Mouse (Mus musculus) kidney, adult 2 months (tissue): Measurements from ENCODE around the gene Crtc3. TPM values are rescaled to one million over a fixed set of nuclear protein-coding genes. Genes with fewer than 3 reads are reported as not detected.
A peak's percentile ranks its signal among the peaks of the same experiment; 100 is the strongest.

Source experiments
- DNase-seq: peaks from one replicate; pipeline ENCODE4 v3.0.0; 2021
- H3K27ac ChIP-seq: fragments of 200-500 bp; 2 replicates; pipeline ENCODE4 v1.5.1; 2012; ENCODE audit warnings: low read depth, low read length, control low read depth, inconsistent platforms; ENCODE audit not compliant: insufficient read depth
- H3K27me3 ChIP-seq: fragments of 200-500 bp; replicated peaks from 2 replicates; pipeline ENCODE4 v1.6.1; 2012; ENCODE audit warnings: mild to moderate bottlenecking, moderate library complexity, low read length, inconsistent platforms; ENCODE audit not compliant: control insufficient read depth, insufficient read depth
- H3K36me3 ChIP-seq: fragments of 200-500 bp; 2 replicates; pipeline ENCODE4 v1.6.1; 2012; ENCODE audit warnings: mild to moderate bottlenecking, moderate library complexity, low read length, inconsistent platforms; ENCODE audit not compliant: control insufficient read depth, insufficient read depth
- H3K4me1 ChIP-seq: fragments of 200-500 bp; 2 replicates; pipeline ENCODE4 v1.6.1; 2011; ENCODE audit warnings: low read length; ENCODE audit not compliant: control insufficient read depth, insufficient read depth
- H3K4me3 ChIP-seq: fragments of 200-500 bp; 2 replicates; pipeline ENCODE4 v1.5.1; 2011; ENCODE audit warnings: mild to moderate bottlenecking, low read depth, low read length, control low read depth; ENCODE audit not compliant: insufficient read depth
- CTCF ChIP-seq: fragments of 200-500 bp; conservative IDR thresholded peaks from 2 replicates; pipeline ENCODE4 v1.5.1; 2011; ENCODE audit warnings: low read depth, mild to moderate bottlenecking, control low read depth, low read length, moderate library complexity, mixed read lengths; ENCODE audit not compliant: insufficient read depth, insufficient read length
- POLR2A ChIP-seq: fragments of 200-500 bp; IDR thresholded peaks from one replicate; pipeline ENCODE4 v1.6.1; 2011; ENCODE audit warnings: low read depth, low read length, control low read depth
- WGBS: fragments of 180-500 bp; shearing (Covaris S2); methylation state at CpG from one replicate; pipeline ENCODE4 v1.1.7; 2018; 5-methylcytosine and 5-hydroxymethylcytosine counted together
- polyA plus RNA-seq: library from polyadenylated mRNA; depleted of rRNA; stranded (reverse); fragments of >200 nt; gene quantifications from 2 replicates; pipeline ENCODE4 v1.2.3, GENCODE M21; 2012

Gene Crtc3
- polyA plus RNA-seq, 1 experiment, result 13.3 TPM

- Histone ChIP-seq H3K27ac (no peak overlapping the region), H3K4me3 (no peak overlapping the region), H3K4me1 (peaks cover 3% of the 10 kb centered on the region; the same call in 1 of the 2 replicates), H3K36me3 (no peaks in the 10 kb centered on the region), H3K27me3 (no peaks in the 10 kb centered on the region)
- DNase-seq, result no peak
- 79% methylated on average over 9 of the region's 9 CpGs for WGBS
- TF ChIP-seq POLR2A, result no peak
- no peak for TF ChIP-seq CTCF
Observed at GRCm38 (mm10) chr7:80616096-80616495, 72.6 kb downstream of the Crtc3 start.

- H3K4me1 ChIP-seq, result peaks cover 3% of the 10 kb centered on the region; the same call in 1 of the 2 replicates
- TF ChIP-seq CTCF (no peak), POLR2A (no peak)
- 97% methylated on average over 3 of the region's 3 CpGs for WGBS
- no peak for DNase-seq
- no peak overlapping the region for H3K4me3 ChIP-seq
- no peak overlapping the region for H3K27ac ChIP-seq
- no peaks in the 10 kb centered on the region for H3K27me3 ChIP-seq
- no peaks in the 10 kb centered on the region for H3K36me3 ChIP-seq
Observed at GRCm38 (mm10) chr7:80614042-80614441, 74.6 kb downstream of the Crtc3 start.

GRCm38 (mm10) chr7:80612191-80612787 is 76.4 kb downstream of the Crtc3 start:
- Histone ChIP-seq H3K27ac (peak overlapping the region; percentile 15; the same call in 1 of the 2 replicates), H3K36me3 (no peaks in the 10 kb centered on the region)
- 42% methylated on average over 11 of the region's 11 CpGs for WGBS

GRCm38 (mm10) chr7:80611646-80612045 is 77.0 kb downstream of the Crtc3 start:
- no peaks in the 10 kb centered on the region for H3K27me3 ChIP-seq
- H3K27ac ChIP-seq, result peak overlapping the region; percentile 15; the same call in 1 of the 2 replicates
- H3K4me1 ChIP-seq, result peaks cover 3% of the 10 kb centered on the region; the same call in 1 of the 2 replicates
- peak; percentile 24 for DNase-seq
- no peak overlapping the region for H3K4me3 ChIP-seq
- no peaks in the 10 kb centered on the region for H3K36me3 ChIP-seq
- TF ChIP-seq POLR2A (no peak), CTCF (no peak)
- WGBS, result 70% methylated on average over 7 of the region's 7 CpGs

More at GRCm38 (mm10) chr7:80612191-80612787, 76.4 kb downstream of the Crtc3 start:
- DNase-seq, result peak; percentile 21
- Histone ChIP-seq H3K4me1 (peaks cover 3% of the 10 kb centered on the region; the same call in 1 of the 2 replicates), H3K4me3 (no peak overlapping the region), H3K27me3 (no peaks in the 10 kb centered on the region)
- TF ChIP-seq POLR2A, result no peak
- no peak for TF ChIP-seq CTCF

GRCm38 (mm10) chr7:80607503-80607902 is 81.2 kb downstream of the Crtc3 start:
- H3K27ac ChIP-seq, result no peak overlapping the region
- H3K27me3 ChIP-seq, result no peaks in the 10 kb centered on the region
- 72% methylated on average over 2 of the region's 2 CpGs for WGBS
- no peak for TF ChIP-seq POLR2A
- TF ChIP-seq CTCF, result no peak
- H3K4me3 ChIP-seq, result no peak overlapping the region
- H3K36me3 ChIP-seq, result no peaks in the 10 kb centered on the region
- H3K4me1 ChIP-seq, result 0 out of 2 replicates have a peak, but pooled peaks cover 3% of the 10 kb centered on the region
- DNase-seq, result no peak

- H3K4me3 ChIP-seq, result no peak overlapping the region
- DNase-seq, result no peak
- 91% methylated on average over 4 of the region's 4 CpGs for WGBS
- H3K36me3 ChIP-seq, result no peaks in the 10 kb centered on the region
- 0 out of 2 replicates have a peak, but pooled peaks have one; percentile 11 for TF ChIP-seq CTCF
- no peak for TF ChIP-seq POLR2A
- no peaks in the 10 kb centered on the region for H3K27me3 ChIP-seq
- no peak overlapping the region for H3K27ac ChIP-seq
- no peaks in the 10 kb centered on the region for H3K4me1 ChIP-seq
Observed at GRCm38 (mm10) chr7:80606435-80606834, 82.2 kb downstream of the Crtc3 start.

- DNase-seq, result no peak
- Histone ChIP-seq H3K4me1 (no peaks in the 10 kb centered on the region), H3K27me3 (no peaks in the 10 kb centered on the region), H3K36me3 (no peaks in the 10 kb centered on the region), H3K4me3 (no peak overlapping the region), H3K27ac (no peak overlapping the region)
- WGBS, result 65% methylated on average over 10 of the region's 10 CpGs
- TF ChIP-seq POLR2A, result no peak
- no peak for TF ChIP-seq CTCF
Observed at GRCm38 (mm10) chr7:80605557-80605930, 83.1 kb downstream of the Crtc3 start.
